Mouse (Mus musculus) liver, postnatal 0 days (tissue): Measurements from ENCODE around the gene Reep1.

ENCODE experiments used
- CTCF ChIP-seq: sonication (generic); IDR thresholded peaks from 2 replicates; pipeline ENCODE4 v1.5.1; 2016; ENCODE audit warnings: antibody characterized with exemption, low read depth
- EP300 ChIP-seq: IDR thresholded peaks from 2 replicates; pipeline ENCODE4 v1.6.1; 2016; ENCODE audit warnings: antibody characterized with exemption, low read depth, mild to moderate bottlenecking

GRCm38 (mm10) chr6:71826869-71827268 is 119.5 kb downstream of the Reep1 start, which contains the start of gene Mrpl35:
- TF ChIP-seq CTCF (no peak), EP300 (no peak)
